Mouse (Mus musculus) cerebellum, adult 2 months (tissue): ENCODE measurements around the gene Vmn1r188.
A peak's percentile ranks its signal among the peaks of the same experiment; 100 is the strongest.

ENCODE experiments used
- CTCF ChIP-seq: fragments of 200-500 bp; IDR thresholded peaks from 2 replicates; pipeline ENCODE4 v1.5.1; 2011; ENCODE audit warnings: low read depth, mild to moderate bottlenecking, control low read depth, low read length, moderate library complexity, borderline replicate concordance; ENCODE audit not compliant: insufficient read depth
- POLR2A ChIP-seq: fragments of 200-500 bp; IDR thresholded peaks from 2 replicates; pipeline ENCODE4 v1.6.1; 2011; ENCODE audit warnings: low read length, control low read depth, borderline replicate concordance; ENCODE audit not compliant: insufficient read depth

GRCm38 (mm10) chr13:22043503-22044431 lies 40.5 kb upstream of the Vmn1r188 start:
- TF ChIP-seq CTCF (peak; percentile 18; the same call in 1 of the 2 replicates), POLR2A (no peak)
